Mouse (Mus musculus) common myeloid progenitor, adult 5-6 weeks (primary cell): ENCODE data around the gene Cenpm. TPM values are rescaled to one million over a fixed set of nuclear protein-coding genes. Genes with fewer than 3 reads are reported as not detected.

Experiments
- ATAC-seq: replicated peaks from 2 replicates; pipeline ENCODE4 v1.8.0; 2016; ENCODE audit warnings: low read depth, mild to moderate bottlenecking, moderate TSS enrichment, inconsistent platforms; ENCODE audit not compliant: poor library complexity, severe bottlenecking
- total RNA-seq: library from RNA; stranded (forward); fragments of 200-1000, 187-1606 nt; gene quantifications from 2 replicates; pipeline ENCODE4 v1.2.3, GENCODE M21; 2017

Cenpm gene
- total RNA-seq, 1 experiment from 2014 or later: 30.6 TPM

DNA sequence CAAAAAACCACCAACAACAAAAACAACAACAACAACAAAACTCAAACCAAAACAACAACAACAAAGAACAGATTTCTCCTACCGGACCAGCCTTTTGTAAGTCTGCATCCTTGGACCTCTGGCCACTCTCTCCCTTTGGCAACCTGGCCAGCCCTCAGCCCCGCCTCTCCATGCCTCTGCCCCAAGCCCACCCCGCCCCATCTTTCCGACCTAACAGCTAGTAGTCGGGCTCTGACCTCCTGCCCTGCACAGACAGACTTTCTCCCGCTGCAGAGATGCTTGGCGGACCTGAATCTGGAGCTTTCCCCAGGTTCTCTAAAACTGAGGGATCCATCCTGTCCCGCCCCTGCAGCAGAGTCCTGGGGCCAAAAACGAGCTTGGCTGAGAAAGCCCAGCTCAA, 26.6 kb downstream of the Cenpm start:
- no peak for ATAC-seq

DNA sequence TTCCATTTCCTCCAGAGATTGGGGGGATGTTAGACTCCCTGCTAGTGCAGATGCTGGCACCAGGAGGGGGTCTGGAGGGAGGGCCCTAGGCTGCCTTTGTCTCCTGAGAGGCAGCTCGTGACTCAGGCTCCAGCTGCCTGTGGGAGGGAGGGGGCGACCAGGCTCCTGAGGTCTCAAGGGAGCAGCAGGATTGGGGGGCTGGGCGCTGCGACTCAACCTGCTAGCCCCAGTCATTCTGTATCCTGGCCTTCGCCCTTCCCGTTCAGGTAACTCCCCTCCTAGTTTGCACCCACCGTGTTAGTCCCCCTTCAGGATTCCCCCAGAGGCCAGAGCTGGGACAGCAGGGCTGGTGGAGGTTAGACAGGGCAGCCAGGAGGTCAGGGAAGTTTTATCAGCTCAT, 27.5 kb downstream of the Cenpm start:
- ATAC-seq: no peak

DNA sequence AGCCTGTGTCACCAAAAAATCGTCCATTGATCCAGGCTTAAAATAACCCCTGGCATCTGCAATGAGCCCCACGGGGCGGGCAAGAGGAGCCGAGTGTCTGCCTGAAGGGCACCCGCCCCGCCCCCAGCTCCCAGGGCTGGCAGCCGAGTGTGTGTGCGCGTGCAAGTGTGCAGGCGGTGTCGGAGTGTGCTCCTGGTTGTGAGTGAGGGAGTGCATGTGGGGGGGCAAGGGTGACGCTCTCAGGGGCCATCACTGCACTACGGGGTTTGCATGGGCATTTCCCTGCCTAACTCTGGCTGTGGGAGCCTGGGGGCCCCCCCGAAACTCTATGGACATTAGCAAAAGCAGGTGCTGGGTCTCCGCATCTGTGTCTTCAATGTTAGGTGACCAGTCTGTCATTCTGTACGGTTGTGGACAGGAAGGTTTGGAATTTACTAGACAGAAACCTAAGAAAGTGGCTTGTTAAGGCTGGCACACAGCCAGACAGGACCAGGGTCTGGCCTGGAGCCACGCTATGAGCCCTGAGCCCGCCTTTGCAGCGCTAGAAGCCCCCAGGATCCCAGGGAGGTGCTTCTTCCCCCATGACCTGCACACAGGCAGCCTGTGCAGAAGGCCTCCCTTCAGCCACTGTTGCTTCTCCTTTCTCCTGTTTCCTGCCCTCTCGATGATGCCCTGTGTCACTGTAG, 28.3 kb downstream of the Cenpm start:
- no peak for ATAC-seq

DNA sequence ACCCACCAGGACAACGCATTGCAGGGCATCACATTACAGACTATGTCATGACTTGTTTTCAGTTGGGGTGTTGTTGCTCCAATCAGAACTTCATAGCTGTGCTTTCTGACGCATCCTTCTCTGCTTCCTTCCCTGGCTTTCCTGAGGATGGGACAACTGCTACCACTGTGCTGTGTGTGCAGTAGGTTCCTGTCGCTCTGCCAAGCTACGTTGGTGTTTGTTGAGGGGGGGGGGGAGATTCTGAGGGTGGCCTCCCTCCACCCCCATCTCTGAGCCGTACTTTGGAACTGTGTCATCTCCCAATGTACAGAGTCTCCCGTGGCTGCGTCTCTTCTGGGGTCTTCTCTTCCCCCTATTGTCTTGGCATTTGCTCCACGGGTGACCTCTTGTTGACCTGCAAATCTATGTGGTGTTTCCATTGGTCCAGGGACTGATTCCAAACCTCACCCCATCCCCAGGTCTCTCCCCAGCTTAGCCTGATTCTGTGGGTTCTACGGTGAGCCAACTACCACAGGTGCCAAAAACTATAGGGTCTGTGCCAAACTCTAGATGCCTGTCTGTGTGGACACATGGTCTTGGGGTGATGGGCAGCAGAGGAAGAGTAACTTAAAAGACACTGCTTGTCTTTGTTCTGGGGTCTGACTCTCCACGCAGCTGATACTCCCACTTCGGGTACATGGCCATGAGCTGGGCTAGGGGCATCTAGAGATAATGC, 29.1 kb downstream of the Cenpm start:
- ATAC-seq: no peak

DNA sequence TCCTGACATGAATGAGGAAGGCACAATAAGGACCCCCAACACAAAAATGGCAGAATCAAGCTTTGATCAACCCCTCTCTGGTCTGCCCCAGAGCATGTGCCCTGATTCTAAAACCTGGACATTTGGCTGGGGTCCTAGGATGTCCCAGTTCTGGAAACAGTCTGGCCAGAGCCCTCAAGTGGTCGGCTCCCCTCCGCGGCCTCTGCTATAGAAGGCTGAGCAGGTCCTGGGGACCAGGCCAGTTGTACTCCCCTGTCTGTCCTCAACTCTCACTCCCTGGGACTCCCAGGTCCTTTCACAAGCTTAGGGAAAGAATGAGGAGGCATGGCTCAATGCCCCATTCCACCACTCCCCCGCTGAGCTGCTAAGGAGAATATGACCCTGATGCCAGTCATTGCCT, 31.3 kb downstream of the Cenpm start:
- ATAC-seq: no peak

DNA sequence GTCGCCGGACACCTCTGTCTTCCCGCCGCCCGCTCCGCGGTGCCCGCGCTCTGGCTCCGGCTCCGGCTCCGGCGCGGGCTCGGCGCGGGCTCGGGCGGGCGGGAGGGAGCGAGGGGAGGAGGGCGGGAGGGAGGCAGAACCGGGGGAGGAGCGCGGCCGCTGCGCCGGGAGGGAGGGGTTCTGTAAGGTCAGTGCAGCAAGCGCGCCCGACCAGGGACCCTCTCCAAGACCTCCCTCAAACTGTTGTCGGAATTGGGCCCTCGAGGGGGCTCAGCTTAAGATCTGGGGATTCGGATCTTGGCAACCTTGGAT, 31.8 kb downstream of the Cenpm start, which contains the start of gene Shisa8:
TSS of gene Shisa8 (minus strand) at position 64 of the 312 bp plus-strand sequence.
- ATAC-seq: no peak

DNA sequence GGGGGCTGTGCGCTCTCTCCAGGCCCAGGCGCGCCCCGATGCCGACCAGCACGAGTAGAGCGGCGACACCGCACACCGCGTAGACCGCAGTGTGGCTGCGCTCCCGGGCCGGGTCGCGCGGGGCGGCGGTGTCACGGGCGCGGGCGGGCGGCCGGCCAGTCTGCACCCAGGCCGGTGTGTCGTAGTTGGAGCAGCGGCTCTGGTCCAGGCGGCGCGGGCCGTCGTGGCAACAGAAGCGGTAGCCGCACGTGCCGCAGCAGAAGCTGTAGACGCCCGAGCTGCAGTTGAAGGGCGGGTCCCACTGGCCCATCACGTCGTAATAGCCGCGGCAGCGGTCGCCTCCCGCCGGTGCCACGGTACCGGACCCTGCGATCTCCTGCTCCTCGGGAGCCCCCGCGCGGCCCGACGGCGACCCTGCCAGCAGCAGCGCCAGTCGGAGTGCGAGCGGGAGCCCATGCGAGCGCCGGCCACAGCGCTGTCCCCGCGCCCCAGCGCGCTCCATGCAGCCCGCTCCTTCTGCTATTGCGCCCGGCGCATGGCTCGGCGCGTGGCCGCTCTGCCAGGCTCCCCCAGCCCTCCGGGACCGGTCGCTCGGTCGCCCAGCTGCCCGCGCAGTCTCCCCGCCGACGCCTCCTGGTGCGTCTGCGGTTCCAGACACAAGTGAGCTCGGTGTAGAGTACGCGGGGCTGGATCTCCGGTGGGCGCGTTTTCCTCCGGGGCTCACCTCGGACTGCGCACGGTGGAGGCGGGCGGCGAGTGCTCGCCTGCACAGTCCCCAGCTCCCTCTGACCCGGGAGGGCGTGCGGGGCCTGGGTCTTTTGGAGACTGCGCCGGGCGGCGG, 32.4 kb downstream of the Cenpm start:
- 0 out of 2 replicates have a peak, but pooled peaks have one; percentile 9 for ATAC-seq

DNA sequence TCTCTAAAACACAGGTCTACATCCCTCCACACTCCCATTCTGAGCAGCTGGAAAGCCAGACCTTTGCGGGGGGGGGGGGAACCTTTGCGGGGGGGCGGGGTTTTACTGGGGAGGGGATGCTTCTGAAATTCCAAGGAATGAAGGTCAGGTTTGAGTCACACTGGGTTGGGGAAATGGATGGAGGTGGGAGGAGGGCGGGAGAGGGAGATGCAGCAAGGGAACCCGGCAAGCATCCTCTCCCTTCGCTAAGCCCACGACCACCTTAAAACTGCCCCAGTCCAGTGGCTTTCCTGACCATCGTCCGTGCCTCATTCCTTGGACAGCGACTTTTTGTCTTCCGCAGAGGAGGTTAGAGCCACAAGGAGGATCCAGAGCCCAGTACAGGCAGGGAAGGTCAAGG, 33.3 kb downstream of the Cenpm start:
- ATAC-seq: no peak

DNA sequence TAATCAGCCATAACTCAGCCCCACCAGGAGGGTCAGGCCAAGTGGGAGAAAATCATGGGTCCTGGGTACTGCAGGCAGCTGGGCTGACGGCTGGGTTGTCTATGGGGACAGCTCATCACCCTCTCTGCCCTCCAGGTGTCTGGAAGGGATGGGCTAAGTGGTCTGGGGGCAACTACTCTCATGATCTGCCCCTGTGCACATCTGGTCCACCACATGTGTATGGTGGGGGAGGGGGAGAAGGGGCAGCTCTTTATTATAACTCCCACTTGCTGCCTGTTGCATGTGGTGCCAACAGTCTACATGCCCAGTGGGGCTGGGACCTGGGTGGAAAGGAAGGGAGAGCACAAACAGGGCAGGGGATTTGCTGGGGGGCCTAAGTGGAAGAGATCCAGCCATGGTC, 33.7 kb downstream of the Cenpm start:
- no peak for ATAC-seq

DNA sequence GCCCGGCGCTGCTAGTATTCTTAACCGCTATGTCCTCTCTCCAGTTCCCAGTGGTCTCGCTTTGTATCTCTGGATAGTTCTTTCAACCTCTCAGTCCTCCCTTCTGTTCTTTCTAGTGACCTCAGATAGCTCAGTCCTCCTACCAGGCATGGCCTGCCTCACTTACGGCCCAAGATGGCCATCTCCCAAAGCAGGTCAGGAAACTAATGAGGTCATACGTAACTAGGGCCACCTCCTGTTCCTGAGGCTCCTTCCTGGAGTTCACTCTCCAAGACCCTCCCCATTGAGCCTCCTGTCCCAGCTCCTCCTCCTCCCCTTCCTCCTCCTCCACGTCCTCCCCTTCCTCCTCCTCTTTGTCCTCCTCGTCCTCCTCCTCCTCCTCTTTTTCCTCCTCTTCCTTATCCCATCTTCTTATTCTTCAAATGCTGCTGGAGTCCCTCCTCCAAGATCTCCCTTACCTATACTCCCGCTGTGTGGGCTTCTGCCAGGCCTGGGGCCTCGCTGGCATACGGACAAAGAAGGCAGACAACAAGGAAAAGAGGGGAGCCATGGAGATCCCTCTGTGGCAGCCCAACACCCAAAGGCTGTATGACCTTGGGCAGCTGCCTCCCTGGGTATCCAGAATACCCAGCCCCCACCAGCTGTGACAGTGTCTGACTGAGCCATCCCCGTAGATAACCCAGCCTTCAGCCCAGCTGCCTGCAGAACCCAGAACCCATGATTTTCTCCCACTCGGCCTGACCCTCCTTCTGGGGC, 35.1 kb downstream of the Cenpm start:
- no peak for ATAC-seq

DNA sequence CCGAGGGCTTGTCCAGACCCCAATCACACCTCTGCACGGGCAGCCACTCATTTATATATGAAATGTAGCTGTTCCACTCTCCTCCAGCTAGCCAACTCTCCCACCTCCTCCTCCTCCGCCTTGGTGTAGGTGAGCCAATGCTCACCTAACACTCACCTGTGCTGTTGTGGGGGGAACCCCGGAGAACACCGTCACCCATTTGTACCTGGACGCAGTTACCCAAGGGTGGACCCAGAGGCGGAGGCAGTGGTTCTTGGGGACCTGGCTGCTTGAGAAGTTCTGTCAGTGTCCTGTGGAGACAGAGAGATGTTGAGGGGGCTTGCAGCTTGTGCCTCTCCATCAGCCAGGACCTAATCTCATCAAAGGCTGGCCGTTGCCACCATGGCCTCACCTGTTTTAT, 36.2 kb downstream of the Cenpm start:
- no peak for ATAC-seq

DNA sequence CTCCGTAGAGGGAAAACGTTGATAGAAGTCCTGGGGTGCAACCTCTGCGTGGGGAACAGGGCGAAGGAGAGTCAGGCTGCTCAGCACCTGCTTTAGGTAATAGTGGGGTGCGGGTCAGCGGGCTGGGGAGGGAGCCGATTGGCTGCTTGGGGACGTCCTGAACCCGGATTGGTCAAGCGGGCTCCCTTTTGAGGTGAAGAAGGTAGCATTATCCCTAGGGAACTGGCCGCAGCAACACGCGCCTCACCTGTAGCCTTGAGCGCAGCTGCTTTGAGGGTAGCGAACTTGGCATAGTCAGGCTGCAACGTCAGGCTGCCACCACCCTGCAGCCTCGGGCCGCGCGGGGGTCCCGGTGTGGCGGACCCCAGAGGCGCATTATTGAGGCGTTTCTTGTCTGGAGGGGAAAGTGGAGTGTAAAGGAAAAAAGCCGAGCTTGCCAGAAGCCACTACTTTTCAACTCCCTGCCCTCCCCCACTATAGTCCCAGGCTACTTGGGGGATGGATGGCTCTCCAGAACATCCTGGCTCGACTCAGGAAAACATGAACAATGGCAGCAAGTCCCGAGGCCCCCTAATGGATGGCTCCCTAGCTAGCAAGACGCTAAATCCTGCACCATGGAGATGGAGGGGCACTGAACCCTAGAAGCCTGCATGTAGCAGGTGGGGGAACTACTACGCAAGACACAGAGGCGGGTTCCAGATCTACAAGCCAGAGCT, 36.9 kb downstream of the Cenpm start:
- no peak for ATAC-seq

DNA sequence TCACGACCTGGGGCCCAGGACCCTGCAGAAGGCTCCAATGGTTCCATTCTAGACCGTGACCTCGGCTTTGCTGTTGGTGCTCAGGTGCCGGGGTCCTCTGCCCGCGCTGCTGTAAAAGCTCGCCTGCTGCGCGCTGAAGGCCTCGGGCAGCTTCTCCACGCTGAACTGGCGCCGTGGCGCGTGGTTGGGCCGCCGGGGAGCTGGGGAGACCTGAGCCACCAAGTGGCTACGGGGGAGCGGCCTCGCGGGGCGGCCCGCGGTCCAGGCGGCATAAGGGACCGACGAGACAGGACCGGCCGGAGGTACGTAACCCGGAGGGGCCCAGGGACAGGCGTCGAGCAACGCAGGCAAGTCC, 37.5 kb downstream of the Cenpm start:
- ATAC-seq: no peak

DNA sequence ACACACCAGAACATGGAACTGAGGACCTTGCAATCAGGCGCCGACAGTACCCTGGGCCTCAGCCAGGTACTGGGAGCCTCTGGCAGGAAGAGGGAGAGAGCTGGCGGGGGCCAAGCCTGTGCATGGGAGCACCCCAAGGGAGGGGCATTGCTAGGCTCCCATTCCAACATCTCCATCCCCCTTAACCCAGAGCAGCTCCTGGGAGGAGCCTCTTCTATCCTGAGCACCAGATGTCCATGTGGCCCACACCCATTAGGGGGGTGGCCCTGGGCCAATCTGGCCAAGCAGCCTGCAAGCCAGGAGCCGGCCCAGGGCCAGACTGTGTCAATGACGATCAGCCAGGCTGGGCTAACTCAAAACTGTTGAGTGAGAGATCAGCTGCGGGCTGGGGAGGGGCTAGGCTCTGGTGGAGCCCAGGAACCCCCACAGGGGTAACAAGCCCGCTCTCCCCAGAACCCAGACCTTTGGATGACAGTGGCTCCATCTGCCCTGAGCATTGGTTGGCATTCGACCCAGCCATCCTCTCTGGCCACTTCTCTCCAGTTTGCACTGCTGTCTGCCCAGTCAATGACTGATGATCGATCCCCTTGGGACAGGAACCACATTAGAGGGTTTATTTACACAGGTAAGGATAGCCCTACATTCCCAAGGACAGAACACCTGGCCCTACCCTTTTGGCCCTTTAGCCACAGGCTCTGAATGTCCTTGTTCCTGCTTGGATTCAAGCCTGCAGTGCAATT, 38.0 kb downstream of the Cenpm start:
- no peak for ATAC-seq

DNA sequence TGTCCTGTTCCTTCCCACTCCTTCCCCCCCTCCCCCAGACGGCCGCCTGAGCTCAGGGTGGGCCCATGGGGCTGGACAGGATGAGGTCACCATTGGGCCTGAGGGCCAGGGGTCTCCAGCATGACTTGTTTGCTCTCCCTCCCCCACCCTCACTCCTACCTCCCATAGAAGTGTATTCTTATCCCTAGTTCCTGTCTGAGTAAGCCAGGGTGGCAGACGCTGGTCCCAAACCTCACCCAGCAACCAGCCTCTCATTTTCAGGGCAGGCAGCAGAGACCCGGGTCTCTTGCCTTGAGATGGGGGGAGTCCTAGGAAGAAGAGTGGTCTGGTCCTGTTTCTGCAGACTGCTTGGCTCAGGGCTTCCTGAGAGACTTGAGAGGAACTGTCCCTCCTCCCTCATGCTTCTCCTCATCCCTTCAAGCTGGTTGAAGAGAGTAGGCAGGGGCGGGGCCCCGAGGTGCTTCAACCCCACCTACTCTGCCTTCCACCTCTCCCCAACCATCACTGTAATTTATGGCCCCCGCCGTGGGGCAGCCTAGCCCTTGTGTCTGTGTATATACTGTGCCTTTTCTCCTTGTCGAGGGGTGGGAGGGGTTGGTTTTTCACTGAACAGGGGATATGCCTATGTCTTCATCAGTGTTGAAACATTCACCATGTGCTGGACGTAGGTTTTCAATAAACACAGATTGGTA, 39.7 kb downstream of the Cenpm start:
- ATAC-seq: no peak

DNA sequence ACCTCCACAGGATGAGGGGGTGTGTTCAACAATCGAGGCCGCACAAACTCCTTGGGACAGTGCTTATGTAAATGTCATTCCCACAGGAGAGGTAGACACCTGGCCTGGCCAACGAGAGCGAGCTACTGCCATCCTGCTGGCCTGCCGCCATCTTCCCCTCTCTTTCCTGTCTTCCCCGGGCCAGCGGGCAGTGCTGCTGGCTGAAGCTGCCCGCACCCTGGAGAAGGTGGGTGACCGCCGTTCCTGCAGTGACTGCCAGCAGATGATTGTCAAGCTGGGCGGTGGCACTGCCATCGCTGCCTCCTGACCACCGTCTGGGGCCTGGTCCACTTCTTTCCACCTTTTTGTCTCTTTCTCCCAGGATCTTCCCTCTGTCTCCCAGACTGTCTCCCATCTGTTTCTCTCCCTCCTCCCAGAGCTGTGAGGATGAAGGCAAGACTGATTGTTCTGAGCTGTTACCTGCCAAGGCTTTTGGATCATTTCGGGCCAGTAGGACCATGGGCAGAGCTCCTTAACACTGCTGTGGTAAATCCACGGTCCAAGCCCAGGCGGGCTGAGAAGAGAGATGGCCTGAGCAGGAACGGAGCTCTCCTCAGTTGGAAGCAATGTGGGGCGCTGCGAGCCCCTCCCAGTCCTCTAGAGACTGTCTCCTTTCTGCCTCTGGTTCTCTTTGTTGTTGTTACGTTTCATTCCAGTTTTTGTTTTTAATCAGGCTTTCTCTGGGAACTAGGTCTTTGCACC, 40.8 kb downstream of the Cenpm start:
- no peak for ATAC-seq

DNA sequence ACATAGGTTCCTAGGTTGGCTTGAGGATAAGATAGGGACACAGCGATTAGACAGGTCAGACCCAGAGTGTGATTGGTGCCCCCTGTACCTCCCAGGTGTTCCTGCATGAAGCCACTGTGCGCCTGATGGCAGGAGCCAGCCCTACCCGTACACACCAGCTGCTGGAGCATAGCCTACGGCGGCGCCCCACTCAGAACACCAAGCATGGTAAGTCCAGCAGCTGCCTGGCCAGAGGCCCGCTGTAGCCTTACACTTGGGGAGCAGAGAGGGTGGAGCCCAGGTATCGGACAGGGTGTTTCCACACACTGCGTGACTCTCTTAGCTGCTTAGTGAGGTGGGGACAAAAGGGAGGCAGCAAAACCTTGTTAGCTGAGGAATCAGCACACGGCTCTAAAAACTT, 41.5 kb downstream of the Cenpm start:
- ATAC-seq: no peak

DNA sequence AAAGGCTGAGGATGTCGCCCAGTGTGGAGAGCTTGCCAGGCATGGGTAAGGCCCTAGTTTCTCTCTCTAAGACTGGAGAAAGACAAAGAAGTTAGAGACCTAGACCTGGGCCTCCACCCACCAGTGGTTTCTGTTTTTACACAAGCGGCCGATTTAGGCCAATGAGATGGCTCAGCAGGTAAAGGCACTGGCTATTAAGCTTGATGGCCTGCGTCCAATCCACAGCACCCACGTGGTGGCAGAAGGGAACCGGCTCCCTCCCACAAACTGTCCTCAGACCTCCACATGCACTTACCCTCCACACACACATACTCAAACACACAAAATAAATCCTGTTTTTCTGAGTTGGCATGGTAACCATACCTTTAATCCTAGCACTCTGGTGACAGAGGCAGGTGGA, 42.5 kb downstream of the Cenpm start:
- no peak for ATAC-seq
